Mouse (Mus musculus) liver, adult (tissue): Measurements from ENCODE around the gene Mns1.

Experiments used
- GATA4 ChIP-seq: IDR thresholded peaks from 2 replicates; pipeline ENCODE4 v1.6.1; 2014; ENCODE audit warnings: mild to moderate bottlenecking, low read length; ENCODE audit not compliant: insufficient replicate concordance

Mns1 gene

DNA sequence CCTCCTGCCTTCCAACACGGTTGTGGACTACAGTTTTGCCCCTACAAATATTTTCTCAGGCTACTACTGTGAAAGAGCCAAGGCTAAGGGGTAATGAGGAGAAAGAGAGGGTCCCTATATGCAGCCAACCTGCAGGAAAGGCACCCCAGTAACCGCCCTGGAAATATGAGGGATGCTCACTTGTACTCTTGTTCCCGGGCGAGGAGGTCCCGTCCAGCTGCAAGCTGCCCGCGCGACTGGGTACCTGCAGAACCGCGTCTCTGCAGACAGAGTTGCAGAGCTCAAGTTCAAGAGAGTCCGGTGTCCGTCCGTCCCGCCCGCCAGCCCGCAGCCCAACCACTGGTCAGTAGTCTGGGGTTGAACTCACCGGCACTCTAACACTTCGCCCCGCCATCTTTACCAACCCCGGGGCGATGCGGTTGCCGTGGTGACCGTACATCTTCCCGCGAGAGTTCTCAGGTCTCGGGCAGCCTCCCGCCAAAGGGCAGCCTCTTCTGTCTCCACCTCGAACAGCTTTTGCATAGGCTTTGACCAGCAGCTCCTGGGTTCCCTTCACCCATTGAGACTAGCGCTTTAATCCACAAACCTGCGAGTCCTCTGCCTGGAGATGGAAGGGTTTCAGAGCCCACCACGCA is 53.9 kb downstream of the Mns1 start:
- TF ChIP-seq GATA4 = no peak

GRCm38 (mm10) chr9:72492194-72492565 is 54.4 kb downstream of the Mns1 start, which contains the start of gene Tex9:
TSS of gene Tex9 (minus strand) at chr9:72492212.
- TF ChIP-seq GATA4 = no peak

GRCm38 (mm10) chr9:72493465-72493864 is 55.7 kb downstream of the Mns1 start:
- TF ChIP-seq GATA4 = no peak

GRCm38 (mm10) chr9:72493984-72494685 is 56.3 kb downstream of the Mns1 start:
- TF ChIP-seq GATA4 = no peak

GRCm38 (mm10) chr9:72496691-72497090 is 58.9 kb downstream of the Mns1 start:
- no peak for TF ChIP-seq GATA4

DNA sequence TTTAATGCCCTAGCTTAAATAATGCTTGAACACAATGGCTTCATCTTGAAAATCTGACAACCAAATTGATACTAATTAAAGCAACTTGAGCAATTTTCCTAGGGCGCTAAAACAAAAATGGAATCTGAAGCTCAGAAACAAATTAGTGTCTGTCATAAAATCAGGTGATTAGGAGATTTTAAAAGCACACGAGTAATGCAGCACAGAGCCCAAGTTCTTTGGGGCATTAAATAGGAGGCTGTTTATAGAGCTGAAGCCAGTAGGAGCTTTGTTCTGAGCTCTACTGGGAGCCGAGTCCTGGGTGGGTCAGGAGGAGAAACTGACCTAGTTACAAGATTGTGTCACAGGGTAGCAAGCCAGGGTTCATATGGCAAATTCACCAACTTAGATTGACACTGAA is 59.4 kb downstream of the Mns1 start:
- no peak for TF ChIP-seq GATA4
